Mouse (Mus musculus): ENCODE data around the gene Gm6583. TPM values are rescaled to one million over a fixed set of nuclear protein-coding genes. Genes with fewer than 3 reads are reported as not detected.

Gene Gm6583
- 0.19 and 0.26 TPM in 2 replicates for polyA plus RNA-seq (2015; fragmentation: Nextera tagmentation; extraction: Ambion mirVana)

GRCm38 (mm10) chr5:112355910-112356309 lies at the start of gene Gm6583:
Gene Gm6583, minus strand, starts transcription at chr5:112356033.
- 62% methylated on average over 13 of the region's 13 CpGs for WGBS
- H3K4me2 ChIP-seq: no peak within 1 kb of the TSS

GRCm38 (mm10) chr5:112402437-112402836 lies 46.6 kb upstream of the Gm6583 start:
- Histone ChIP-seq H3K9me3 (replicated peaks) (no peaks in the 10 kb centered on the region), H3K4me1 (no peaks in the 10 kb centered on the region), H3K4me2 (no peak overlapping the region), H3K4me3 (replicated peaks) (no peak overlapping the region), H3K36me3 (no peaks in the 10 kb centered on the region), H3K27me3 (0 out of 2 replicates have a peak, but pooled peaks cover 5% of the 10 kb centered on the region), H3K9ac (no peak overlapping the region), H3K27ac (no peak overlapping the region)
- WGBS: 57% methylated on average over 3 of the region's 3 CpGs
- no peak for ATAC-seq (replicated peaks; ENCODE audit: low FRiP score)

More at GRCm38 (mm10) chr5:112355910-112356309, at the start of gene Gm6583:
- no peak within 1 kb of the TSS for H3K27ac ChIP-seq
- H3K9ac ChIP-seq: no peak within 1 kb of the TSS
- no peaks in the 10 kb centered on the region for H3K4me1 ChIP-seq
- peaks cover 60% of the 10 kb centered on the region for H3K36me3 ChIP-seq
- no peaks in the 10 kb centered on the region for H3K9me3 ChIP-seq (replicated peaks)
- ATAC-seq (replicated peaks; ENCODE audit: low FRiP score): peak; percentile 22; the same call in 1 of the 2 replicates
- no peaks in the 10 kb centered on the region for H3K27me3 ChIP-seq
- H3K4me3 ChIP-seq (replicated peaks): no peak within 1 kb of the TSS

GRCm38 (mm10) chr5:112399284-112399683 lies 43.5 kb upstream of the Gm6583 start:
- Histone ChIP-seq H3K4me1 (peaks cover 7% of the 10 kb centered on the region), H3K4me3 (replicated peaks) (no peak overlapping the region), H3K9ac (no peak overlapping the region), H3K27me3 (peaks cover 22% of the 10 kb centered on the region), H3K36me3 (no peaks in the 10 kb centered on the region), H3K9me3 (replicated peaks) (no peaks in the 10 kb centered on the region), H3K4me2 (no peak overlapping the region), H3K27ac (no peak overlapping the region)
- WGBS: 71% methylated on average over 10 of the region's 10 CpGs
- no peak for ATAC-seq (replicated peaks; ENCODE audit: low FRiP score)

DNA sequence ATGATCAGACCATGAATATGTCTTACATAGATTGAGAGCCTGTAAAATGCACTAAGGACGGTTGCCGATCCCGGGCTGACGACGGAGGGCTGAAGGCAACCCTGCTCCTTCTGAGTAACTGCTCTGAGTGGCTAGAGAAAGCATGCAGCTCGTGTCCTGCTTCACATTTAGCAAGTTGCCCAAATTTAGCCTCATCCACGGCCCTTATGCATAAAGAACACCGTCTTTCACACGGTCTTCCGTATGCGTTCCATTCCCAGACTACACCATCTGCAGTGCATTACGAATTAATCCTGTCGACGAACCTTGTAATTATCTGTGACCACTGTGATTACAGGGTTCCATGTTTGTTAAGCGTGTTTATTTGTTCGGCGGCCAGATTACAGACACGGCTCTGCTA lies 40.2 kb upstream of the Gm6583 start:
- ATAC-seq (replicated peaks; ENCODE audit: low FRiP score): no peak
- 60% methylated on average over 18 of the region's 18 CpGs for WGBS
- Histone ChIP-seq H3K36me3 (no peaks in the 10 kb centered on the region), H3K4me1 (peaks cover 16% of the 10 kb centered on the region), H3K4me2 (no peak overlapping the region), H3K27ac (no peak overlapping the region), H3K9ac (no peak overlapping the region), H3K27me3 (peaks cover 50% of the 10 kb centered on the region), H3K4me3 (replicated peaks) (no peak overlapping the region), H3K9me3 (replicated peaks) (no peaks in the 10 kb centered on the region)

DNA sequence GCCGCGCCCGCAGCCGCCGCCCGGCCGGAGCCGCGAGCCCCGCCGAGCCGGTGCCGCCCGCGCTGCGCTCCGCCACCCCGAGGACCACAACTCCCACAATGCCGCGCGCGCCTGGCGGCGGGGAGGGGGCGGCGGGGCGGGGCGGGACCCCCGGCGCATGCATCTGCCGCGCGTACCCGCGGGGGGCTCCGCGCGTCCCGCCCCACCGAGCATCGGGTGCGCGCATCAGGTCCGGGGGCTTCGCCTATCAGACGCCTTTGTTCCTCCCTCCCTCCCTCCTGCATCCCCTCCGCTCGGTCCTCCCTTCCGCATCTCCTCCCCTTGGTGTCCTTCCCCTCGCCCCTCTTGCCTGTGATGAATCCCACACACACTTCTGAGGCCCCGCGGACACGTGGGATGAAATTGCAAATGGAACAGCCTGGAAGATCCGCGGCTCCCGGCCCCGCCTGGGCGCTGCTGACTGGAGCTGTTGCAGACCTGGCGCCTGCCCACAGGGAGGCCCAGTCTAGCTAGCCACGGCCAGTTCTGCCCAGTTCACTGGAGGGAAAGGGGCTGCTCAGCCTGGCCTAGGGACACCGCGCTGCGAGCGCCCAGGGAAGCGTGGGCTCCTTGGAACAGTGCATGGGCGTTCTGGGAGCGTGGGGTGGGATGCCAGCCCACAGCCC lies 39.1 kb upstream of the Gm6583 start, which contains the start of gene Asphd2:
Gene Asphd2, minus strand, starts transcription at position 88 of the 665 bp plus-strand sequence.
- H3K4me2 ChIP-seq: peak within 1 kb of the TSS; percentile 93
- WGBS: under 1% methylated on average over 44 of the region's 67 CpGs
- peak within 1 kb of the TSS; percentile 68 for H3K27ac ChIP-seq
- H3K4me3 ChIP-seq (replicated peaks): peak within 1 kb of the TSS; percentile 64
- peak; percentile 89 for ATAC-seq (replicated peaks; ENCODE audit: low FRiP score)
- no peaks in the 10 kb centered on the region for H3K9me3 ChIP-seq (replicated peaks)
- H3K27me3 ChIP-seq: peaks cover 50% of the 10 kb centered on the region
- peaks cover 16% of the 10 kb centered on the region for H3K4me1 ChIP-seq
- peak within 1 kb of the TSS; percentile 55 for H3K9ac ChIP-seq
- no peaks in the 10 kb centered on the region for H3K36me3 ChIP-seq

DNA sequence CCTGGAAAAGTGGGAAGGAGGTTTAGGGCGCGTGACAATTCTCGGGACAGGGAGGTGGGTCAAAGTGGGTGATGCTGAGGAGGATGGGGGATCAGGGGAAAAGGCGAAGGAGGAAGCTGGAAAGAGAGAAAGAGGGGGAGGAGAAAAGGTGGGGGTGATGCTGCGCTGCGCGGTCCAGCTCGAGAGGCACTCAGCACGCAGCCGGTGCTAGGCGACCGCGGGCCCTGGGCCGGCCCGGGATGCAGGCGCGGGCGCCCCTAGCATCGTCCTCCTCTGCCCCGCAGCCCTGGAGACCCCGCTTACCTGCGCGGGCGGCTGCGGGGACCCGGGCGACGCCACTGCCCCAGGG lies 38.6 kb upstream of the Gm6583 start:
- Histone ChIP-seq H3K9ac (peak overlapping the region; percentile 55), H3K4me2 (peak overlapping the region; percentile 93), H3K4me3 (replicated peaks) (peak overlapping the region; percentile 64), H3K27ac (no peak overlapping the region), H3K27me3 (peaks cover 46% of the 10 kb centered on the region), H3K9me3 (replicated peaks) (no peaks in the 10 kb centered on the region), H3K4me1 (peaks cover 16% of the 10 kb centered on the region), H3K36me3 (no peaks in the 10 kb centered on the region)
- peak; percentile 72 for ATAC-seq (replicated peaks; ENCODE audit: low FRiP score)
- under 1% methylated on average over 19 of the region's 28 CpGs for WGBS

- H3K27ac ChIP-seq: no peak overlapping the region
- peak overlapping the region; percentile 64 for H3K4me3 ChIP-seq (replicated peaks)
- peak overlapping the region; percentile 93 for H3K4me2 ChIP-seq
- H3K9me3 ChIP-seq (replicated peaks): no peaks in the 10 kb centered on the region
- 9% methylated on average over 18 of the region's 18 CpGs for WGBS
- peak overlapping the region; percentile 55; the same call in 1 of the 2 replicates for H3K9ac ChIP-seq
- peaks cover 16% of the 10 kb centered on the region for H3K4me1 ChIP-seq
- peak; percentile 30; the same call in 1 of the 2 replicates for ATAC-seq (replicated peaks; ENCODE audit: low FRiP score)
- peaks cover 45% of the 10 kb centered on the region for H3K27me3 ChIP-seq
- no peaks in the 10 kb centered on the region for H3K36me3 ChIP-seq
Observed at GRCm38 (mm10) chr5:112393741-112394414, 38.0 kb upstream of the Gm6583 start.

GRCm38 (mm10) chr5:112391676-112392323 lies 36.0 kb upstream of the Gm6583 start:
- 75% methylated on average over 27 of the region's 27 CpGs for WGBS
- H3K9ac ChIP-seq: no peak overlapping the region
- H3K4me3 ChIP-seq (replicated peaks): no peak overlapping the region
- H3K27ac ChIP-seq: no peak overlapping the region
- H3K9me3 ChIP-seq (replicated peaks): no peaks in the 10 kb centered on the region
- no peak overlapping the region for H3K4me2 ChIP-seq
- ATAC-seq (replicated peaks; ENCODE audit: low FRiP score): no peak
- peaks cover 20% of the 10 kb centered on the region for H3K4me1 ChIP-seq
- H3K36me3 ChIP-seq: no peaks in the 10 kb centered on the region
- peaks cover 45% of the 10 kb centered on the region for H3K27me3 ChIP-seq

DNA sequence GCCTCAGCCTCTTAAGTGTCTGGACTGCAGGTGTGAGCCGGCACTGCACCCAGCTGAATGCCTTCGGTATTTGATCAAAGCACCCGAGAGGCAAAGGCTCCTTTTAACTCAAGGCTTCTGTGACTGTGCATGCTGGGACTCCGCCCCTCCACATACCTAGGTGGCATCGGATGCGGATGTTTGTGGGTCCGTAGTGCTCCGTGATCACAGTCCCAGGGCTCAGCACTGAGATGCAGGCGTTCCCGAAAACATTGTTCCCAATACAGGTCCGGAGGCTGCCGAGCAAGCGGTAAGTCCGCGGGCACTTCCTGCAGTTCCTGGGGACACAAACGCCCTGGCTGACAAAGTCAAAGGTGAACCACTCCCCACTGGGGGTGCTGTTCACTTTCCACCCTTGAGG lies 35.2 kb upstream of the Gm6583 start:
- H3K4me3 ChIP-seq (replicated peaks): no peak overlapping the region
- no peak overlapping the region for H3K4me2 ChIP-seq
- H3K4me1 ChIP-seq: peaks cover 20% of the 10 kb centered on the region
- 68% methylated on average over 16 of the region's 16 CpGs for WGBS
- H3K27ac ChIP-seq: no peak overlapping the region
- no peaks in the 10 kb centered on the region for H3K9me3 ChIP-seq (replicated peaks)
- H3K27me3 ChIP-seq: peaks cover 39% of the 10 kb centered on the region
- H3K9ac ChIP-seq: no peak overlapping the region
- no peaks in the 10 kb centered on the region for H3K36me3 ChIP-seq
- ATAC-seq (replicated peaks; ENCODE audit: low FRiP score): no peak

DNA sequence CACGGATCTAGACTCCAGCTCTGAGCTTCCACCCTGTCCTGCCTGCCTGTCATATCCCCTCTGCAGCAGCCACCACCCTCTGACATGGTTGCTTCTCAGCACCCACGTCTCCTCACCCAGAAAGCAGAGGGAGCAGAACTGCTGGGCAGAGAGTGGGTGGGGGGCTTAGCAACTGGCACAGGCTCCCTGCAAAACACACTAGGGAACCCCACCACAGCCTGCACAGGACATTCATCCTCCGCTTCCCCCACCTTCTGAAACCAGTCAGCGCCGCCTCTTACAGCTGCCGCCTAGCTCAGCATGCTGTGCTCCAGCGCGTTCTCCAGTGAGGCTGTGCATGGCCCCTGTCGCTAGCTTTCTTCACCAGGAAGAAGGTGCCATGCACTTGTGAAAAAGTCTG lies 33.5 kb upstream of the Gm6583 start:
- 68% methylated on average over 9 of the region's 9 CpGs for WGBS
- Histone ChIP-seq H3K4me2 (no peak overlapping the region), H3K4me3 (replicated peaks) (no peak overlapping the region), H3K9ac (no peak overlapping the region), H3K27ac (no peak overlapping the region), H3K9me3 (replicated peaks) (no peaks in the 10 kb centered on the region), H3K36me3 (no peaks in the 10 kb centered on the region), H3K4me1 (peaks cover 14% of the 10 kb centered on the region), H3K27me3 (peaks cover 29% of the 10 kb centered on the region)
- ATAC-seq (replicated peaks; ENCODE audit: low FRiP score): no peak

- no peak overlapping the region for H3K4me3 ChIP-seq (replicated peaks)
- 81% methylated on average over 2 of the region's 2 CpGs for WGBS
- H3K4me1 ChIP-seq: 0 out of 2 replicates have a peak, but pooled peaks cover 4% of the 10 kb centered on the region
- H3K4me2 ChIP-seq: no peak overlapping the region
- H3K36me3 ChIP-seq: no peaks in the 10 kb centered on the region
- no peak overlapping the region for H3K9ac ChIP-seq
- H3K9me3 ChIP-seq (replicated peaks): no peaks in the 10 kb centered on the region
- H3K27me3 ChIP-seq: no peaks in the 10 kb centered on the region
- ATAC-seq (replicated peaks; ENCODE audit: low FRiP score): no peak
- H3K27ac ChIP-seq: no peak overlapping the region
Observed at GRCm38 (mm10) chr5:112385973-112386372, 30.1 kb upstream of the Gm6583 start.

Measured in kidney, embryonic 15.5 days (tissue).